Mouse (Mus musculus) gastrocnemius, adult 8-10 months (tissue): Measurements from ENCODE around the gene Mecp2. TPM values are rescaled to one million over a fixed set of nuclear protein-coding genes. Genes with fewer than 3 reads are reported as not detected.
"Not testable (repeated sequence)": the region's sequence is repeated elsewhere in the genome, so short reads cannot be mapped to it uniquely, and the experiment has no call there.

Source experiments
- DNase-seq, 2 experiments: peaks; one replicate each; pipeline ENCODE4 v3.0.0; 2022; ENCODE audit warnings: low spot score in 2 of 2
- total RNA-seq, 4 experiments: library from RNA; stranded (reverse); gene quantifications; 2 replicates each; pipeline ENCODE4 v1.2.4; 2022

The Mecp2 gene
- 10 to 100 TPM; 27.8 to 32.8 (median 29.0) TPM for total RNA-seq

- not testable (repeated sequence) for DNase-seq
Measured at GRCm38 (mm10) chrX:74135263-74135662, at the start of gene Mecp2. Gene Mecp2 (minus strand): TSS chrX:74135363.

- DNase-seq = no peak
Measured at GRCm38 (mm10) chrX:74176959-74177358, 41.8 kb upstream of the Mecp2 start, which contains the start of gene Tktl1. Gene Tktl1 (plus strand): TSS chrX:74177259.

- no peak for DNase-seq
Measured at GRCm38 (mm10) chrX:74167738-74168137, 32.6 kb upstream of the Mecp2 start, which contains the start of gene Tex28. Gene Tex28 (minus strand): TSS chrX:74167838.

GRCm38 (mm10) chrX:74127164-74127563 is 8.0 kb downstream of the Mecp2 start, which contains the start of gene Opn1mw:
Gene Opn1mw (plus strand): TSS chrX:74127464.
- no peak for DNase-seq

- no peak for DNase-seq
Measured at GRCm38 (mm10) chrX:74124975-74125374, 10.2 kb downstream of the Mecp2 start.

GRCm38 (mm10) chrX:74115511-74115910 is 19.7 kb downstream of the Mecp2 start:
- DNase-seq = peak; percentile 10 to 36

- DNase-seq = no peak
Measured at GRCm38 (mm10) chrX:74114036-74114435, 21.1 kb downstream of the Mecp2 start.

- no peak for DNase-seq
Measured at GRCm38 (mm10) chrX:74108747-74109146, 26.4 kb downstream of the Mecp2 start.

- DNase-seq = no peak
Measured at GRCm38 (mm10) chrX:74105916-74106315, 29.2 kb downstream of the Mecp2 start.

- peak; percentile 2 to 16 for DNase-seq
Measured at GRCm38 (mm10) chrX:74103457-74104188, 31.5 kb downstream of the Mecp2 start.

GRCm38 (mm10) chrX:74095130-74095529 is 40.0 kb downstream of the Mecp2 start:
- DNase-seq = no peak

GRCm38 (mm10) chrX:74085601-74086038 is 49.5 kb downstream of the Mecp2 start:
- DNase-seq = peak; percentile 98 to 99

- peak; percentile 55 to 75 for DNase-seq
Measured at GRCm38 (mm10) chrX:74084946-74085498, 50.1 kb downstream of the Mecp2 start.

GRCm38 (mm10) chrX:74084276-74084837 is 50.8 kb downstream of the Mecp2 start:
- peak in 1 of 2 experiments; percentile 3 for DNase-seq

GRCm38 (mm10) chrX:74070794-74071193 is 64.4 kb downstream of the Mecp2 start:
- no peak for DNase-seq

GRCm38 (mm10) chrX:74067891-74068290 is 67.3 kb downstream of the Mecp2 start:
- DNase-seq = peak; percentile 59 to 78

- no peak for DNase-seq
Measured at GRCm38 (mm10) chrX:74045107-74045506, 90.1 kb downstream of the Mecp2 start.

GRCm38 (mm10) chrX:74037702-74038375 is 97.3 kb downstream of the Mecp2 start:
- DNase-seq = no peak

GRCm38 (mm10) chrX:74030000-74030399 is 105.2 kb downstream of the Mecp2 start:
- no peak for DNase-seq

GRCm38 (mm10) chrX:74023188-74024049 is 111.7 kb downstream of the Mecp2 start, which contains the start of gene Irak1:
Gene Irak1 (minus strand): TSS chrX:74023918.
- DNase-seq = peak; percentile 43 to 64

- no peak for DNase-seq
Measured at GRCm38 (mm10) chrX:74022795-74023187, 112.4 kb downstream of the Mecp2 start.
